Mouse (Mus musculus) MEL (cell line): ENCODE data around the gene Acp2. TPM values are rescaled to one million over a fixed set of nuclear protein-coding genes. Genes with fewer than 3 reads are reported as not detected.

ENCODE experiments used
- DNase-seq: peaks from one replicate; pipeline ENCODE4 v3.0.0; 2011; ENCODE audit warnings: low read depth, low spot score
- H3K27ac ChIP-seq: 2 replicates; pipeline ENCODE4 v1.5.1; 2012; ENCODE audit warnings: low read depth, mild to moderate bottlenecking, control low read depth, low read length, moderate library complexity; ENCODE audit not compliant: control insufficient read depth
- H3K27me3 ChIP-seq, 2 experiments: fragments of 150-350 bp in 1 of 2; sonication (generic) in 1 of 2; 2 replicates each; pipeline ENCODE4 v1.6.1; 2012; ENCODE audit warnings: low read length in 2 of 2, mild to moderate bottlenecking in 2 of 2, improper control_type of control experiment in 1 of 2, moderate library complexity in 1 of 2; ENCODE audit not compliant: insufficient read depth in 2 of 2, control insufficient read depth in 1 of 2
- H3K36me3 ChIP-seq, 2 experiments: 2 replicates each; pipeline ENCODE4 v1.6.1; 2012 to 2014; ENCODE audit warnings: low read length in 2 of 2, improper control_type of control experiment in 1 of 2, inconsistent platforms in 1 of 2, mild to moderate bottlenecking in 1 of 2; ENCODE audit not compliant: insufficient read depth in 2 of 2, control insufficient read depth in 1 of 2
- H3K4me1 ChIP-seq, 2 experiments: fragments of 150-350 bp in 1 of 2; sonication (generic) in 1 of 2; 2 replicates each; pipeline ENCODE4 v1.6.1; 2012; ENCODE audit warnings: low read length in 2 of 2, improper control_type of control experiment in 1 of 2, mild to moderate bottlenecking in 1 of 2; ENCODE audit not compliant: insufficient read depth in 2 of 2, control insufficient read depth in 1 of 2
- H3K4me3 ChIP-seq, 2 experiments: fragments of 150-350 bp in 1 of 2; sonication (generic) in 1 of 2; 2 replicates each; pipeline ENCODE4 v1.5.1; 2012; ENCODE audit warnings: low read depth in 2 of 2, low read length in 2 of 2, mild to moderate bottlenecking in 2 of 2, moderate library complexity in 2 of 2, control low read depth in 1 of 2, improper control_type of control experiment in 1 of 2; ENCODE audit not compliant: control insufficient read depth in 1 of 2, insufficient read depth in 1 of 2
- H3K79me2 ChIP-seq: 2 replicates; pipeline ENCODE4 v1.6.1; 2012; ENCODE audit warnings: mild to moderate bottlenecking, low read length, moderate library complexity; ENCODE audit not compliant: control insufficient read depth, poor library complexity, insufficient read depth
- H3K9ac ChIP-seq: 2 replicates; pipeline ENCODE4 v1.6.1; 2012; ENCODE audit warnings: low read depth, mild to moderate bottlenecking, control low read depth, low read length, moderate library complexity; ENCODE audit not compliant: control insufficient read depth, poor library complexity, severe bottlenecking
- H3K9me3 ChIP-seq: fragments of 150-350 bp; sonication (generic); replicated peaks from 2 replicates; pipeline ENCODE4 v1.6.1; 2012; ENCODE audit warnings: mild to moderate bottlenecking, low read length, improper control_type of control experiment, moderate library complexity; ENCODE audit not compliant: insufficient read depth
- CHD2 ChIP-seq: IDR thresholded peaks from 2 replicates; pipeline ENCODE4 v1.6.1; 2011; ENCODE audit warnings: low read length, improper control_type of control experiment
- GABPA ChIP-seq: IDR thresholded peaks from 2 replicates; pipeline ENCODE4 v1.6.1; 2012; ENCODE audit warnings: low read depth, mild to moderate bottlenecking, inconsistent platforms, low read length, improper control_type of control experiment, moderate library complexity
- HCFC1 ChIP-seq: IDR thresholded peaks from 2 replicates; pipeline ENCODE4 v1.6.1; 2012; ENCODE audit warnings: low read depth, mild to moderate bottlenecking, inconsistent platforms, low read length, improper control_type of control experiment, moderate library complexity
- JUND ChIP-seq: IDR thresholded peaks from 2 replicates; pipeline ENCODE4 v1.6.1; 2011; ENCODE audit warnings: low read depth, mild to moderate bottlenecking, improper control_type of control experiment, low read length
- MAX ChIP-seq: IDR thresholded peaks from 2 replicates; pipeline ENCODE4 v1.6.1; 2011; ENCODE audit warnings: low read length, improper control_type of control experiment
- MAZ ChIP-seq: IDR thresholded peaks from 2 replicates; pipeline ENCODE4 v1.6.1; 2012; ENCODE audit warnings: low read depth, mild to moderate bottlenecking, inconsistent platforms, low read length, improper control_type of control experiment
- MEF2A ChIP-seq: IDR thresholded peaks from 2 replicates; pipeline ENCODE4 v1.6.1; 2014; ENCODE audit warnings: low read depth, mild to moderate bottlenecking, inconsistent platforms, low read length, improper control_type of control experiment; ENCODE audit not compliant: poor library complexity, insufficient replicate concordance, severe bottlenecking; ENCODE audit errors: extremely low read depth
- MXI1 ChIP-seq: IDR thresholded peaks from 2 replicates; pipeline ENCODE4 v1.6.1; 2011; ENCODE audit warnings: mild to moderate bottlenecking, low read depth, low read length, improper control_type of control experiment
- MYB ChIP-seq: IDR thresholded peaks from 2 replicates; pipeline ENCODE4 v1.6.1; 2011; ENCODE audit warnings: mild to moderate bottlenecking, low read depth, low read length, improper control_type of control experiment
- MYC ChIP-seq: IDR thresholded peaks from 2 replicates; pipeline ENCODE4 v1.6.1; 2011; ENCODE audit warnings: low read depth, mild to moderate bottlenecking, low read length, improper control_type of control experiment, moderate library complexity
- POLR2A ChIP-seq, 2 experiments: IDR thresholded peaks; 2 replicates each; pipeline ENCODE4 v1.6.1; 2011 to 2012; ENCODE audit warnings: low read length in 2 of 2, mild to moderate bottlenecking in 2 of 2, control low read depth in 1 of 2, improper control_type of control experiment in 1 of 2, low read depth in 1 of 2, moderate library complexity in 1 of 2; ENCODE audit not compliant: control insufficient read depth in 1 of 2, insufficient read depth in 1 of 2, poor library complexity in 1 of 2
- RAD21 ChIP-seq: IDR thresholded peaks from 2 replicates; pipeline ENCODE4 v1.6.1; 2011; ENCODE audit warnings: mild to moderate bottlenecking, low read depth, low read length, improper control_type of control experiment
- SIN3A ChIP-seq: IDR thresholded peaks from 2 replicates; pipeline ENCODE4 v1.6.1; 2012; ENCODE audit warnings: low read length, improper control_type of control experiment, inconsistent platforms
- TBP ChIP-seq: IDR thresholded peaks from 2 replicates; pipeline ENCODE4 v1.8.0; 2011; ENCODE audit warnings: low read depth, low read length, improper control_type of control experiment
- TCF12 ChIP-seq: IDR thresholded peaks from 2 replicates; pipeline ENCODE4 v1.6.1; 2014; ENCODE audit warnings: low read depth, mild to moderate bottlenecking, inconsistent platforms, low read length, improper control_type of control experiment, moderate library complexity
- UBTF ChIP-seq: IDR thresholded peaks from 2 replicates; pipeline ENCODE4 v1.6.1; 2012; ENCODE audit warnings: low read depth, mild to moderate bottlenecking, inconsistent platforms, low read length, improper control_type of control experiment, moderate library complexity, borderline replicate concordance; ENCODE audit not compliant: insufficient read depth
- USF2 ChIP-seq, 2 experiments: IDR thresholded peaks; 2 replicates each; pipeline ENCODE4 v1.6.1; 2011 to 2012; ENCODE audit warnings: improper control_type of control experiment in 2 of 2, low read length in 2 of 2, borderline replicate concordance in 1 of 2, inconsistent platforms in 1 of 2, low read depth in 1 of 2, mild to moderate bottlenecking in 1 of 2; ENCODE audit not compliant: insufficient read depth in 1 of 2
- ZKSCAN1 ChIP-seq: IDR thresholded peaks from 2 replicates; pipeline ENCODE4 v1.6.1; 2012; ENCODE audit warnings: low read depth, mild to moderate bottlenecking, inconsistent platforms, low read length, improper control_type of control experiment, moderate library complexity
- polyA plus RNA-seq, 2 experiments: library from polyadenylated mRNA; stranded (reverse) in 1 of 2; unstranded in 1 of 2; fragments of >175 nt in 1 of 2; fragments of >200 nt in 1 of 2; gene quantifications; 2 replicates each; pipeline versions ENCODE4 v1.2.1 to v1.2.4; 2012; ENCODE audit warnings: low replicate concordance in 2 of 2, low read depth in 1 of 2; ENCODE audit not compliant: insufficient read length in 2 of 2, insufficient read depth in 1 of 2, missing spikeins in 1 of 2
- total RNA-seq: library from RNA; depleted of rRNA; stranded (reverse); fragments of 300-350 nt; gene quantifications from 2 replicates; pipeline ENCODE4 v1.2.3, GENCODE M21; 2012; rRNA removed

The Acp2 gene
- total and polyA plus RNA-seq, 3 experiments, result 7.3 to 11.3 TPM; not detected in 1

GRCm38 (mm10) chr2:91258830-91259229 is 56.1 kb downstream of the Acp2 start:
- H3K27me3 ChIP-seq, result no peaks in the 10 kb centered on the region; a peak in 1 of 4 replicates
- no peaks in the 10 kb centered on the region for H3K4me1 ChIP-seq

GRCm38 (mm10) chr2:91259493-91259892 is 56.8 kb downstream of the Acp2 start:
- no peak for TF ChIP-seq ZKSCAN1
- no peak for TF ChIP-seq JUND
- no peak for TF ChIP-seq GABPA
- no peak for TF ChIP-seq POLR2A (IDR thresholded peaks at IDR 0.05; ENCODE audit: control insufficient read depth in 1 of 2, insufficient read depth in 1 of 2, low read depth in 1 of 2, low read length in 2 of 2, poor library complexity in 1 of 2)
- no peak for TF ChIP-seq MYC
- TF ChIP-seq USF2 (IDR thresholded peaks at IDR 0.05; ENCODE audit: borderline replicate concordance in 1 of 2, insufficient read depth in 1 of 2, low read depth in 1 of 2, low read length in 2 of 2), result no peak
- TF ChIP-seq UBTF, result no peak
- no peak for DNase-seq
- peaks cover 0 to 4% of the 10 kb centered on the region in 2 experiments; a peak in 1 of 4 replicates for H3K4me1 ChIP-seq
- no peak overlapping the region for H3K9ac ChIP-seq
- no peaks in the 10 kb centered on the region for H3K9me3 ChIP-seq
- no peak overlapping the region for H3K27ac ChIP-seq
- no peaks in the 10 kb centered on the region for H3K27me3 ChIP-seq
- H3K36me3 ChIP-seq, result 0 out of 4 replicates have a peak, but pooled peaks cover 0 to 2% of the 10 kb centered on the region in 2 experiments
- H3K79me2 ChIP-seq, result no peaks in the 10 kb centered on the region
- no peak overlapping the region for H3K4me3 ChIP-seq

More at GRCm38 (mm10) chr2:91258830-91259229, 56.1 kb downstream of the Acp2 start:
- Histone ChIP-seq H3K79me2 (no peaks in the 10 kb centered on the region), H3K9me3 (no peaks in the 10 kb centered on the region), H3K9ac (no peak overlapping the region)
- TF ChIP-seq JUND (no peak), MEF2A (no peak), CHD2 (no peak), MAX (no peak), MYB (no peak), TCF12 (no peak), SIN3A (no peak), RAD21 (no peak), GABPA (no peak), HCFC1 (no peak), MAZ (no peak), MXI1 (no peak), TBP (no peak)
- TF ChIP-seq, all 39 proteins: peak for 0
- H3K36me3 ChIP-seq, result no peaks in the 10 kb centered on the region
- no peak for DNase-seq
- H3K4me3 ChIP-seq, result no peak overlapping the region
- no peak overlapping the region for H3K27ac ChIP-seq

Other genes starting within 250 kb of the Acp2 start
- not detected in 2 replicates for gene Rapsn, start 167.3 kb upstream of the Acp2 start, total RNA-seq
- under 1 TPM in 1 of 2 experiments, not detected in 1; 0.10 TPM for gene Rapsn, start 167.3 kb upstream of the Acp2 start, polyA plus RNA-seq
- gene Psmc3, start 148.9 kb upstream of the Acp2 start, total RNA-seq, result 259 and 271 TPM in 2 replicates
- gene Psmc3, start 148.9 kb upstream of the Acp2 start, polyA plus RNA-seq, result 1,000 to 10,000 TPM in 1 of 2 experiments, 100 to 1,000 TPM in 1; 428 to 1,459 TPM
- 7.7 and 9.4 TPM in 2 replicates for gene Slc39a13, start 132.5 kb upstream of the Acp2 start, total RNA-seq
- 10 to 100 TPM in 1 of 2 experiments, not detected in 1; 19.1 TPM for gene Slc39a13, start 132.5 kb upstream of the Acp2 start, polyA plus RNA-seq
- gene Spi1, start 120.5 kb upstream of the Acp2 start, total RNA-seq, result 108 and 129 TPM in 2 replicates
- 100 to 1,000 TPM in 1 of 2 experiments, 10 to 100 TPM in 1; 95.9 to 142 TPM for gene Spi1, start 120.5 kb upstream of the Acp2 start, polyA plus RNA-seq
- gene Mybpc3, start 84.7 kb upstream of the Acp2 start, total RNA-seq, result 0.19 and 0.29 TPM in 2 replicates
- gene Mybpc3, start 84.7 kb upstream of the Acp2 start, polyA plus RNA-seq, result under 1 TPM in 1 of 2 experiments, not detected in 1; 0.50 TPM
- 15.7 and 17.5 TPM in 2 replicates for gene Madd, start 19.0 kb upstream of the Acp2 start, total RNA-seq
- gene Madd, start 19.0 kb upstream of the Acp2 start, polyA plus RNA-seq, result 10 to 100 TPM in 1 of 2 experiments, not detected in 1; 27.4 TPM
- gene Nr1h3, start 51 bp upstream of the Acp2 start, total RNA-seq, result 3.5 and 4.7 TPM in 2 replicates
- gene Nr1h3, start 51 bp upstream of the Acp2 start, polyA plus RNA-seq, result 1 to 10 TPM in 1 of 2 experiments, not detected in 1; 6.9 TPM
- gene Ddb2, start 34.1 kb downstream of the Acp2 start, total RNA-seq, result 7.0 and 8.4 TPM in 2 replicates
- 10 to 100 TPM in 1 of 2 experiments, not detected in 1; 12.6 TPM for gene Ddb2, start 34.1 kb downstream of the Acp2 start, polyA plus RNA-seq
- 3.4 and 4.1 TPM in 2 replicates for gene Pacsin3, start 53.1 kb downstream of the Acp2 start, total RNA-seq
- gene Pacsin3, start 53.1 kb downstream of the Acp2 start, polyA plus RNA-seq, result 1 to 10 TPM in 1 of 2 experiments, not detected in 1; 6.7 TPM
- gene Arfgap2, start 62.1 kb downstream of the Acp2 start, total RNA-seq, result 68.4 and 80.2 TPM in 2 replicates
- gene Arfgap2, start 62.1 kb downstream of the Acp2 start, polyA plus RNA-seq, result 10 to 100 TPM in 1 of 2 experiments, not detected in 1; 73.1 TPM
- gene 1110051M20Rik, start 241.8 kb downstream of the Acp2 start, total RNA-seq, result 20.2 and 23.0 TPM in 2 replicates
- 10 to 100 TPM in 1 of 2 experiments, not detected in 1; 23.3 TPM for gene 1110051M20Rik, start 241.8 kb downstream of the Acp2 start, polyA plus RNA-seq